Mouse (Mus musculus): ENCODE results near the gene Gm20721.

GRCm38 (mm10) chr2:174366571-174366970 is 20.1 kb upstream of the Gm20721 start:
- TF ChIP-seq CTCF (conservative IDR thresholded peaks at IDR 0.05; ENCODE audit: insufficient read depth, insufficient read length, low read depth, low read length): no peak
- TF ChIP-seq POLR2A (IDR thresholded peaks at IDR 0.05; ENCODE audit: low read depth, low read length): no peak

All from kidney, adult 2 months (tissue).